Mouse (Mus musculus) hindbrain, embryonic 13.5 days (tissue): Measurements from ENCODE around the gene Osbp2. TPM values are rescaled to one million over a fixed set of nuclear protein-coding genes. Genes with fewer than 3 reads are reported as not detected.

Experiments
- ATAC-seq: fragments of 200-750 bp; cut with Nextera tagmentation; 2 replicates; pipeline ENCODE4 v1.8.0; 2017; ENCODE audit warnings: moderate TSS enrichment; ENCODE audit not compliant: low FRiP score
- H3K27ac ChIP-seq: fragments of 300-500 bp; sonication (generic); 2 replicates; pipeline ENCODE4 v1.5.1; 2015; ENCODE audit warnings: inconsistent platforms, mild to moderate bottlenecking, moderate library complexity
- H3K27me3 ChIP-seq: fragments of 300-500 bp; sonication (generic); 2 replicates; pipeline ENCODE4 v1.6.1; 2015; ENCODE audit warnings: mild to moderate bottlenecking, inconsistent platforms
- H3K36me3 ChIP-seq: fragments of 300-500 bp; sonication (generic); 2 replicates; pipeline ENCODE4 v1.6.1; 2015; ENCODE audit warnings: mild to moderate bottlenecking, inconsistent platforms
- H3K4me1 ChIP-seq: fragments of 300-500 bp; sonication (generic); replicated peaks from 2 replicates; pipeline ENCODE4 v1.6.1; 2015; ENCODE audit warnings: inconsistent platforms
- H3K4me2 ChIP-seq: fragments of 300-500 bp; sonication (generic); 2 replicates; pipeline ENCODE4 v1.6.1; 2015; ENCODE audit warnings: inconsistent platforms, mild to moderate bottlenecking, moderate library complexity
- H3K4me3 ChIP-seq: fragments of 300-500 bp; sonication (generic); 2 replicates; pipeline ENCODE4 v1.5.1; 2015; ENCODE audit warnings: mild to moderate bottlenecking, inconsistent platforms
- H3K9ac ChIP-seq: fragments of 300-500 bp; sonication (generic); 2 replicates; pipeline ENCODE4 v1.6.1; 2015; ENCODE audit warnings: mild to moderate bottlenecking, inconsistent platforms
- H3K9me3 ChIP-seq: fragments of 300-500 bp; sonication (generic); 2 replicates; pipeline ENCODE4 v1.6.1; 2016; ENCODE audit warnings: inconsistent platforms
- WGBS: fragments of 180-500 bp; shearing (Covaris S2); methylation state at CpG from one replicate; pipeline ENCODE4 v1.1.7; 2015; 5-methylcytosine and 5-hydroxymethylcytosine counted together
- polyA plus RNA-seq: library from polyadenylated mRNA; unstranded; fragments of >200 nt; fragmentation: Nextera tagmentation; extraction: Ambion mirVana; gene quantifications from 2 replicates; pipeline ENCODE4 v1.2.1, GENCODE M21; 2015

Osbp2 gene
- polyA plus RNA-seq, 1 experiment from 2014 or later = 14.5 TPM

DNA sequence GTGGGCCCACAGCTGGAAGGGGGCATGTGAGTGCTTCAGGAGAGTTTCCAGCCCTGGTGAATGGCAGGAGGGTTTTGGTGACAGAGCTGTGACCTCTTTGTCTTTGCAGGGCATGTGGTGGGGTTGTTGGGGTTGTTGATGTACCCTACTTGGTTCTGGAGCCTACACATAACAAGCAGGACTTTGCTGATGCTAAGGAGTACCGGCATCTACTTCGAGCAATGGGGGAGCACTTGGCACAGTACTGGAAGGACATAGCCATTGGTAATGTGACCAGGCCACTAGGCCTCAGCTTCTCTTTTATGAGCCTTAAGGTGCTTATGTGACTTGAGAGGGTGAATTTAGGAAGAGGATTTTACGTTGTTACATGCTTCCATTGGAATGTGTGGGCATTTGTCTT is 183.9 kb downstream of the Osbp2 start:
- peaks cover 88% of the 10 kb centered on the region for H3K36me3 ChIP-seq
- no peak for ATAC-seq
- 95% methylated on average over 3 of the region's 3 CpGs for WGBS
- no peak overlapping the region for H3K9ac ChIP-seq
- H3K4me1 ChIP-seq = no peaks in the 10 kb centered on the region
- no peaks in the 10 kb centered on the region for H3K9me3 ChIP-seq
- H3K27me3 ChIP-seq = no peaks in the 10 kb centered on the region
- H3K4me3 ChIP-seq = no peak overlapping the region
- no peak overlapping the region for H3K4me2 ChIP-seq
- H3K27ac ChIP-seq = no peak overlapping the region

DNA sequence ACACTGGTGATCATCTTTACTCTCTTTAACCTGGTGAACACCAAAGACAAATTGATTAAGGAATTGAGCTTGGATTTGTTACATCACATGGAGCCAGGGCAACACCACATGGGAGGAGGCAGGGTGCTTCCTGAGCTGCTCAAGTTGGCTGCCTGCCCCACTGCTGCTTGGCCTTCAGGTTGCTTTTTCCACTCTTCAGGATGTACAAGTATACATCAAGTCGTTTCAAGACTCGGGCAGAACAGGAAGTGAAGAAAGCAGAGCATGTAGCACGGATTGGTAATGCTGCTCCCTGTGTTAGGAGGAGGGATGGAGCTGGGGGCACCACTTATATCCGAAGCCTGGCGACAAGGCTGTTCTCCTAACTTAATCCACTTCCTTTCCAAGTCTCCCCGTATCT is 186.5 kb downstream of the Osbp2 start:
- peaks cover 91% of the 10 kb centered on the region for H3K36me3 ChIP-seq
- 93% methylated on average over 6 of the region's 6 CpGs for WGBS
- ATAC-seq = no peak
- H3K27me3 ChIP-seq = no peaks in the 10 kb centered on the region
- no peaks in the 10 kb centered on the region for H3K9me3 ChIP-seq
- no peak overlapping the region for H3K27ac ChIP-seq
- H3K4me1 ChIP-seq = no peaks in the 10 kb centered on the region
- H3K9ac ChIP-seq = no peak overlapping the region
- H3K4me3 ChIP-seq = no peak overlapping the region
- no peak overlapping the region for H3K4me2 ChIP-seq

DNA sequence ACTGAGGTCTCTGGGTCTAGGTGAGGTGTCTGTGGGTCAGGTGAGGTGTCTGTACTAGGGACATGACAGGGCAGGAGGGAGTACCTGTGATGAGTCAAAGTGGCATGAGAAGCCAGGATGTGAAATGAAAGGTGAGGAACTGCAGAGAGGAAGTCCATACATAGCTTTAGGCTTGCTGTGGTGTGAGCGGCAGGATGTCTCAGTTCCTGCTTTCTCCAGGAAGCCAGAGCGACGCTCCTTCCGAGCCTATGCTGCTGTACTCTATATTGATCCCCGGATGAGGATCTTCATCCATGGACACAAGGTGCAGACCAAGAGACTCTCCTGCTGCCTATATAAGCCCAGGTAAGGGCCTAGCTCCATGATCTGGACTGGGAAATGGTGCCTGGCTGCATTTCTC is 187.3 kb downstream of the Osbp2 start:
- Histone ChIP-seq H3K27ac (no peak overlapping the region), H3K4me2 (no peak overlapping the region), H3K27me3 (no peaks in the 10 kb centered on the region), H3K9ac (no peak overlapping the region), H3K4me1 (0 out of 2 replicates have a peak, but pooled peaks cover under 1% of the 10 kb centered on the region), H3K4me3 (no peak overlapping the region), H3K9me3 (no peaks in the 10 kb centered on the region), H3K36me3 (peaks cover 95% of the 10 kb centered on the region)
- WGBS = 89% methylated on average over 5 of the region's 5 CpGs
- ATAC-seq = no peak

DNA sequence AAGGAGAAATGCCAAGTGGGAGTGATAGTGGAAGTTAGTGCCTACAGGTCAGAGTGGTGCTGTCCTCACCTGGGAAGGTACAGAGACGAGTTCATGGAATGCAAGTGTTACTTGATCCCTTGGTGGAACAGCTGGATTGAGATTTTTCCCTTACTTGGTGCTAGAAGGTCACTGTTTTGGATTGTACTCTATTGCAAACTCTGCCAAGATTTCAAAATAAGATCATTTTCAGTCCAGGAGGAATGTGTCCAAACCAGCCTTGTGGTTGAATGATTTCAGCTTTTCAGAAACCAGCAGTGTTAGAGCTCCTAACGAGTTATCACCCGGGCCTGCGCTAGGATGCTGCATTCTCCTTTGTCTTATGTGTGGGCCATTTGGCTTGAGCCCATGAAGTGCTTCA is 189.2 kb downstream of the Osbp2 start:
- no peak overlapping the region for H3K9ac ChIP-seq
- WGBS = 92% methylated on average over 4 of the region's 4 CpGs
- ATAC-seq = no peak
- no peaks in the 10 kb centered on the region for H3K27me3 ChIP-seq
- H3K36me3 ChIP-seq = peaks cover 89% of the 10 kb centered on the region
- H3K4me2 ChIP-seq = no peak overlapping the region
- H3K4me1 ChIP-seq = 0 out of 2 replicates have a peak, but pooled peaks cover 6% of the 10 kb centered on the region
- H3K4me3 ChIP-seq = no peak overlapping the region
- no peak overlapping the region for H3K27ac ChIP-seq
- no peaks in the 10 kb centered on the region for H3K9me3 ChIP-seq

- WGBS = 98% methylated on average over 1 of the region's 1 CpGs
- H3K27me3 ChIP-seq = no peaks in the 10 kb centered on the region
- H3K4me1 ChIP-seq = 0 out of 2 replicates have a peak, but pooled peaks cover 6% of the 10 kb centered on the region
Observed at GRCm38 (mm10) chr11:3671000-3671628, 192.6 kb downstream of the Osbp2 start.

DNA sequence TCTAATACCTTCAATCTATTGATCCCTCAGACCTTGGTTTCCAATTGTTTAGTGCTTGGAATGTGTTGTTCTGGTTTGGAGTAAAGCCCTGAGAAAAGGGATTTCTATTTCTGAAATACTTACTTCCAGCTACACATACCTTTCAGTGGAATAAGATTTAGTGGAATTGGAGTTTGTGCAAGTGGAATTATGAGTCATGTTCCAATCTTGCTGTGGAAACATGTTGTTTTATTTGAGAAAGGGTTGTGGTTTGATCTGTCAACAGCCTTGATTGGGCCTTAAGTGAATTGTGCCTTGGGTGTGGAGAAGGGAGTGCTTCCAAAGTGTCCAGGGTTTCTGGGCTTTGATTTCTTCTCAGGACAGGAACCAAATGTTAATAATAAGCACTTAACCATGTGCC is 193.9 kb downstream of the Osbp2 start:
- Histone ChIP-seq H3K4me3 (no peak overlapping the region), H3K9ac (no peak overlapping the region), H3K4me1 (0 out of 2 replicates have a peak, but pooled peaks cover 6% of the 10 kb centered on the region), H3K9me3 (no peaks in the 10 kb centered on the region), H3K4me2 (no peak overlapping the region), H3K27ac (no peak overlapping the region), H3K36me3 (peaks cover 68% of the 10 kb centered on the region), H3K27me3 (no peaks in the 10 kb centered on the region)
- no peak for ATAC-seq

More at GRCm38 (mm10) chr11:3671000-3671628, 192.6 kb downstream of the Osbp2 start:
- Histone ChIP-seq H3K4me3 (no peak overlapping the region), H3K9me3 (no peaks in the 10 kb centered on the region), H3K9ac (no peak overlapping the region), H3K27ac (no peak overlapping the region), H3K36me3 (peaks cover 76% of the 10 kb centered on the region), H3K4me2 (no peak overlapping the region)
- no peak for ATAC-seq

DNA sequence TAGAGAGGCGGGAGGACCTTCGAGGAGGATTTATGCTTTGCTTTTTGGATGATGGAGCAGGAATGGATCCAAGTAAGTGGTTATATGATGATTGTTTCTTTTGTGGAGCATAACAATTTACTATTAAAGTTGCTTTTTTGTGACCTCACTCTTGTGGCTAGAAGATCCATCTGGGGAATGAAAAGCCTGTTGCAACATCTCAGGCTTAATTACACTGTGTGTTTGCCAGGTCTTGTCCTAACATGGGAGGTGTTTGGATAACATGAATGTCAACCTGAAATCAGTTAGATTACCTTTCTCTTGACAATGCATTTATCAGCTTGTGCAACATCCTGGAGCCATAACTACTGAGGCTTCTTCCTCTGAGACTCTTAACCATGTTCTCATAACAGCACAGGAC is 194.9 kb downstream of the Osbp2 start:
- H3K4me1 ChIP-seq = 0 out of 2 replicates have a peak, but pooled peaks cover 6% of the 10 kb centered on the region
- no peak overlapping the region for H3K4me2 ChIP-seq
- no peak overlapping the region for H3K4me3 ChIP-seq
- ATAC-seq = no peak
- 98% methylated on average over 2 of the region's 2 CpGs for WGBS
- H3K27me3 ChIP-seq = no peaks in the 10 kb centered on the region
- no peak overlapping the region for H3K27ac ChIP-seq
- H3K9me3 ChIP-seq = no peaks in the 10 kb centered on the region
- H3K36me3 ChIP-seq = peaks cover 67% of the 10 kb centered on the region
- no peak overlapping the region for H3K9ac ChIP-seq

- Histone ChIP-seq H3K9me3 (no peaks in the 10 kb centered on the region), H3K4me2 (no peak overlapping the region), H3K36me3 (peaks cover 61% of the 10 kb centered on the region), H3K9ac (no peak overlapping the region), H3K27ac (no peak overlapping the region), H3K27me3 (no peaks in the 10 kb centered on the region), H3K4me1 (0 out of 2 replicates have a peak, but pooled peaks cover 6% of the 10 kb centered on the region), H3K4me3 (no peak overlapping the region)
- ATAC-seq = no peak
- 81% methylated on average over 3 of the region's 3 CpGs for WGBS
Observed at GRCm38 (mm10) chr11:3667506-3667905, 196.2 kb downstream of the Osbp2 start.

GRCm38 (mm10) chr11:3661964-3662363 is 201.7 kb downstream of the Osbp2 start:
- no peaks in the 10 kb centered on the region for H3K9me3 ChIP-seq
- H3K4me1 ChIP-seq = no peaks in the 10 kb centered on the region
- H3K4me2 ChIP-seq = no peak overlapping the region
- no peak for ATAC-seq
- no peaks in the 10 kb centered on the region for H3K27me3 ChIP-seq
- no peak overlapping the region for H3K4me3 ChIP-seq
- no peak overlapping the region for H3K9ac ChIP-seq
- no peak overlapping the region for H3K27ac ChIP-seq
- H3K36me3 ChIP-seq = peaks cover 34% of the 10 kb centered on the region
- WGBS = 91% methylated on average over 2 of the region's 2 CpGs

Other genes starting within 250 kb of the Osbp2 start
- 38.7 and 39.3 TPM in 2 replicates for gene Morc2a, start 214.7 kb downstream of the Osbp2 start, polyA plus RNA-seq
- 0.47 and 0.84 TPM in 2 replicates for gene 4921536K21Rik, start 31.2 kb upstream of the Osbp2 start, polyA plus RNA-seq
- 33.8 and 35.2 TPM in 2 replicates for gene Dusp18, start 31.3 kb upstream of the Osbp2 start, polyA plus RNA-seq
- 11.1 and 11.4 TPM in 2 replicates for gene Slc35e4, start 50.8 kb upstream of the Osbp2 start, polyA plus RNA-seq
- gene Tcn2, start 68.3 kb upstream of the Osbp2 start, polyA plus RNA-seq = 28.4 and 28.5 TPM in 2 replicates
- 60.7 and 60.9 TPM in 2 replicates for gene Pes1, start 100.1 kb upstream of the Osbp2 start, polyA plus RNA-seq
- not detected in 2 replicates for gene 4930556J24Rik, start 112.9 kb upstream of the Osbp2 start, polyA plus RNA-seq
- gene Gal3st1, start 119.7 kb upstream of the Osbp2 start, polyA plus RNA-seq = 4.0 and 4.3 TPM in 2 replicates
- not detected in 2 replicates for gene Sec14l4, start 167.6 kb upstream of the Osbp2 start, polyA plus RNA-seq
- gene Sec14l3, start 200.9 kb upstream of the Osbp2 start, polyA plus RNA-seq = 0.08 and 0.35 TPM in 2 replicates
- gene Mtfp1, start 231.5 kb upstream of the Osbp2 start, polyA plus RNA-seq = 5.7 and 6.2 TPM in 2 replicates